Mouse (Mus musculus) hindbrain, embryonic 11.5 days (tissue): Measurements from ENCODE around the gene Rrp12. TPM values are rescaled to one million over a fixed set of nuclear protein-coding genes. Genes with fewer than 3 reads are reported as not detected.
A peak's percentile ranks its signal among the peaks of the same experiment; 100 is the strongest.

Experiments
- ATAC-seq: fragments of 200-750 bp; cut with Nextera tagmentation; 2 replicates; pipeline ENCODE4 v1.8.0; 2017; ENCODE audit warnings: mild to moderate bottlenecking, moderate TSS enrichment, moderate library complexity; ENCODE audit not compliant: low FRiP score
- DNase-seq: peaks from one replicate; pipeline ENCODE4 v3.0.0-alpha.2; 2015; ENCODE audit warnings: low spot score
- H3K27ac ChIP-seq: fragments of 300-500 bp; sonication (generic); 2 replicates; pipeline ENCODE4 v1.5.1; 2014; ENCODE audit warnings: mild to moderate bottlenecking, low read depth, low read length
- H3K27me3 ChIP-seq: fragments of 300-500 bp; sonication (generic); 2 replicates; pipeline ENCODE4 v1.6.1; 2014; ENCODE audit warnings: mild to moderate bottlenecking, low read length, moderate library complexity, mixed read lengths; ENCODE audit not compliant: control insufficient read depth, insufficient read depth
- H3K36me3 ChIP-seq: fragments of 300-500 bp; sonication (generic); 2 replicates; pipeline ENCODE4 v1.6.1; 2014; ENCODE audit warnings: mild to moderate bottlenecking, low read length, moderate library complexity, mixed read lengths; ENCODE audit not compliant: control insufficient read depth, insufficient read depth
- H3K4me1 ChIP-seq: fragments of 300-500 bp; sonication (generic); replicated peaks from 2 replicates; pipeline ENCODE4 v1.6.1; 2014; ENCODE audit warnings: low read length, mixed read lengths; ENCODE audit not compliant: control insufficient read depth, insufficient read depth
- H3K4me2 ChIP-seq: fragments of 300-500 bp; sonication (generic); replicated peaks from 2 replicates; pipeline ENCODE4 v1.6.1; 2014; ENCODE audit warnings: mild to moderate bottlenecking, low read depth, low read length
- H3K4me3 ChIP-seq: fragments of 300-500 bp; sonication (generic); 2 replicates; pipeline ENCODE4 v1.5.1; 2014; ENCODE audit warnings: low read depth, low read length
- H3K9ac ChIP-seq: fragments of 300-500 bp; sonication (generic); 2 replicates; pipeline ENCODE4 v1.6.1; 2014; ENCODE audit warnings: low read depth, low read length
- H3K9me3 ChIP-seq: fragments of 300-500 bp; sonication (generic); 2 replicates; pipeline ENCODE4 v1.6.1; 2016; ENCODE audit warnings: low read length; ENCODE audit not compliant: control insufficient read depth
- WGBS: fragments of 180-500 bp; shearing (Covaris S2); extraction: QIAGEN DNeasy Blood & Tissue Kit; methylation state at CpG from one replicate; pipeline ENCODE4 v1.1.7; 2014; 5-methylcytosine and 5-hydroxymethylcytosine counted together
- polyA plus RNA-seq: library from polyadenylated mRNA; unstranded; fragments of >200 nt; fragmentation: Nextera tagmentation; extraction: Ambion mirVana; gene quantifications from 2 replicates; pipeline ENCODE4 v1.2.1, GENCODE M21; 2014

Gene Rrp12
- polyA plus RNA-seq = 11.5 and 13.8 TPM in 2 replicates

GRCm38 (mm10) chr19:41895460-41896318 lies at the start of gene Rrp12:
TSS of gene Rrp12 (minus strand) at chr19:41896173.
- WGBS = 2% methylated on average over 46 of the region's 46 CpGs
- Histone ChIP-seq H3K27ac (no peak within 1 kb of the TSS), H3K9ac (peak within 1 kb of the TSS; percentile 52), H3K9me3 (no peaks in the 10 kb centered on the region), H3K27me3 (no peaks in the 10 kb centered on the region), H3K36me3 (no peaks in the 10 kb centered on the region), H3K4me2 (peak within 1 kb of the TSS; percentile 77), H3K4me1 (peaks cover 5% of the 10 kb centered on the region), H3K4me3 (peak within 1 kb of the TSS; percentile 85)
- ATAC-seq (peak; percentile 87; the same call in 1 of the 2 replicates), DNase-seq (peak; percentile 92)

- H3K9ac ChIP-seq = no peak overlapping the region
- H3K4me2 ChIP-seq = no peak overlapping the region
- H3K9me3 ChIP-seq = no peaks in the 10 kb centered on the region
- no peaks in the 10 kb centered on the region for H3K4me1 ChIP-seq
- H3K27me3 ChIP-seq = no peaks in the 10 kb centered on the region
- no peak overlapping the region for H3K27ac ChIP-seq
- H3K36me3 ChIP-seq = peaks cover 24% of the 10 kb centered on the region
- DNase-seq = no peak
- 90% methylated on average over 7 of the region's 7 CpGs for WGBS
- no peak overlapping the region for H3K4me3 ChIP-seq
- no peak for ATAC-seq
Measured at GRCm38 (mm10) chr19:41943841-41944240, 47.9 kb upstream of the Rrp12 start.

- no peak for DNase-seq
- no peaks in the 10 kb centered on the region for H3K27me3 ChIP-seq
- peaks cover 10% of the 10 kb centered on the region; the same call in 1 of the 2 replicates for H3K36me3 ChIP-seq
- 93% methylated on average over 5 of the region's 5 CpGs for WGBS
- H3K4me3 ChIP-seq = no peak overlapping the region
- no peak overlapping the region for H3K4me2 ChIP-seq
- peaks cover 4% of the 10 kb centered on the region for H3K4me1 ChIP-seq
- H3K27ac ChIP-seq = no peak overlapping the region
- ATAC-seq = no peak
- H3K9ac ChIP-seq = no peak overlapping the region
- H3K9me3 ChIP-seq = no peaks in the 10 kb centered on the region
Measured at GRCm38 (mm10) chr19:41938539-41938938, 42.6 kb upstream of the Rrp12 start.

- Histone ChIP-seq H3K27ac (no peak overlapping the region), H3K9me3 (no peaks in the 10 kb centered on the region), H3K4me3 (no peak overlapping the region), H3K27me3 (no peaks in the 10 kb centered on the region), H3K4me1 (peaks cover 8% of the 10 kb centered on the region), H3K9ac (no peak overlapping the region), H3K36me3 (no peaks in the 10 kb centered on the region), H3K4me2 (no peak overlapping the region)
- 97% methylated on average over 1 of the region's 1 CpGs for WGBS
- DNase-seq (no peak), ATAC-seq (no peak)
Measured at GRCm38 (mm10) chr19:41935921-41936320, 39.9 kb upstream of the Rrp12 start.

GRCm38 (mm10) chr19:41934124-41934523 lies 38.2 kb upstream of the Rrp12 start:
- DNase-seq = no peak
- peak overlapping the region; percentile 73 for H3K9ac ChIP-seq
- H3K4me2 ChIP-seq = peak overlapping the region; percentile 58
- H3K4me1 ChIP-seq = peaks cover 8% of the 10 kb centered on the region
- no peak for ATAC-seq
- H3K27me3 ChIP-seq = no peaks in the 10 kb centered on the region
- no peaks in the 10 kb centered on the region for H3K9me3 ChIP-seq
- WGBS = 44% methylated on average over 6 of the region's 6 CpGs
- peak overlapping the region; percentile 83 for H3K4me3 ChIP-seq
- H3K36me3 ChIP-seq = no peaks in the 10 kb centered on the region
- no peak overlapping the region for H3K27ac ChIP-seq

- WGBS = under 1% methylated on average over 47 of the region's 47 CpGs
Measured at GRCm38 (mm10) chr19:41933179-41934086, 37.5 kb upstream of the Rrp12 start, which contains the start of the genes Exosc1 and Zdhhc16. TSS of gene Exosc1 (minus strand) at chr19:41933423. TSS of gene Zdhhc16 (plus strand) at chr19:41933480.

GRCm38 (mm10) chr19:41932686-41933085 lies 36.7 kb upstream of the Rrp12 start:
- Histone ChIP-seq H3K36me3 (no peaks in the 10 kb centered on the region), H3K9ac (peak overlapping the region; percentile 76), H3K4me2 (peak overlapping the region; percentile 74), H3K4me3 (peak overlapping the region; percentile 83), H3K27me3 (no peaks in the 10 kb centered on the region), H3K4me1 (peaks cover 8% of the 10 kb centered on the region), H3K9me3 (no peaks in the 10 kb centered on the region), H3K27ac (no peak overlapping the region)
- ATAC-seq (peak; percentile 55), DNase-seq (no peak)
- under 1% methylated on average over 28 of the region's 28 CpGs for WGBS

More at GRCm38 (mm10) chr19:41933179-41934086, 37.5 kb upstream of the Rrp12 start, which contains the start of the genes Exosc1 and Zdhhc16:
- Histone ChIP-seq H3K27me3 (no peaks in the 10 kb centered on the region), H3K4me3 (peak within 1 kb of the TSS; percentile 83), H3K27ac (no peak within 1 kb of the TSS), H3K36me3 (no peaks in the 10 kb centered on the region), H3K4me2 (peak within 1 kb of the TSS; percentile 74), H3K9me3 (no peaks in the 10 kb centered on the region), H3K9ac (peak within 1 kb of the TSS; percentile 76), H3K4me1 (peaks cover 8% of the 10 kb centered on the region)
- ATAC-seq (peak; percentile 100), DNase-seq (peak; percentile 98)

GRCm38 (mm10) chr19:41920412-41921067 lies 24.6 kb upstream of the Rrp12 start:
- no peak for ATAC-seq
- DNase-seq = no peak
- peaks cover 7% of the 10 kb centered on the region; the same call in 1 of the 2 replicates for H3K36me3 ChIP-seq

More at GRCm38 (mm10) chr19:41920412-41921067, 24.6 kb upstream of the Rrp12 start:
- H3K27ac ChIP-seq = no peak overlapping the region
- 83% methylated on average over 5 of the region's 5 CpGs for WGBS
- no peak overlapping the region for H3K4me3 ChIP-seq
- no peaks in the 10 kb centered on the region for H3K27me3 ChIP-seq
- no peak overlapping the region for H3K9ac ChIP-seq
- no peaks in the 10 kb centered on the region for H3K9me3 ChIP-seq
- no peaks in the 10 kb centered on the region for H3K4me1 ChIP-seq
- no peak overlapping the region for H3K4me2 ChIP-seq
